Mouse (Mus musculus): Measurements from ENCODE around the gene Kpna7. TPM values are rescaled to one million over a fixed set of nuclear protein-coding genes. Genes with fewer than 3 reads are reported as not detected.
"Not testable (repeated sequence)": the region's sequence is repeated elsewhere in the genome, so short reads cannot be mapped to it uniquely, and the experiment has no call there.

Kpna7 gene
- polyA plus RNA-seq, 1 experiment from 2014 or later = 0.21 TPM

GRCm38 (mm10) chr5:145041628-145042027 lies 42.2 kb downstream of the Kpna7 start:
- peak; percentile 79 for TF ChIP-seq CTCF (IDR thresholded peaks at IDR 0.05)
- no peaks in the 10 kb centered on the region for H3K27me3 ChIP-seq
- ATAC-seq = no peak
- CTCF ChIA-PET = interaction anchor here (1.6 to 1.7 kb wide), 2 partner anchors 17 to 26 kb away, joined by 3 to 6 read pairs; no protein-coding TSS in a partner anchor
- POLR2A ChIA-PET = interaction anchor here (0.8 kb wide), 1 partner anchor 27 kb away, joined by 7 read pairs; no protein-coding TSS in a partner anchor
- in situ Hi-C loops (cut with MboI; ENCODE audit: low pct_unique_long_range_greater_than_20kb) = no loop called here
- no peak for DNase-seq (ENCODE audit: low read depth, low spot score)

- in situ Hi-C loops (cut with MboI; ENCODE audit: low pct_unique_long_range_greater_than_20kb); CTCF ChIA-PET; POLR2A ChIA-PET; DNase-seq (ENCODE audit: low read depth, low spot score); H3K27me3 ChIP-seq; ATAC-seq: not testable (repeated sequence)
Observed at GRCm38 (mm10) chr5:145032391-145032790, 51.4 kb downstream of the Kpna7 start, which contains the start of gene Gm4871. TSS of gene Gm4871 (minus strand) at chr5:145032754.

GRCm38 (mm10) chr5:145030476-145030875 lies 53.4 kb downstream of the Kpna7 start:
- CTCF ChIA-PET; DNase-seq (ENCODE audit: low read depth, low spot score); in situ Hi-C loops (cut with MboI; ENCODE audit: low pct_unique_long_range_greater_than_20kb); POLR2A ChIA-PET; H3K27me3 ChIP-seq; ATAC-seq: not testable (repeated sequence)

- DNase-seq (ENCODE audit: low read depth, low spot score); H3K27me3 ChIP-seq; POLR2A ChIA-PET; CTCF ChIA-PET; ATAC-seq; in situ Hi-C loops (cut with MboI; ENCODE audit: low pct_unique_long_range_greater_than_20kb): not testable (repeated sequence)
Observed at GRCm38 (mm10) chr5:145020712-145021111, 63.1 kb downstream of the Kpna7 start.

- CTCF ChIA-PET; in situ Hi-C loops (cut with MboI; ENCODE audit: low pct_unique_long_range_greater_than_20kb); DNase-seq (ENCODE audit: low read depth, low spot score); H3K27me3 ChIP-seq; POLR2A ChIA-PET: not testable (repeated sequence)
- peak; percentile 94 for ATAC-seq
Observed at GRCm38 (mm10) chr5:145020254-145020653, 63.6 kb downstream of the Kpna7 start.

- ATAC-seq; DNase-seq (ENCODE audit: low read depth, low spot score); in situ Hi-C loops (cut with MboI; ENCODE audit: low pct_unique_long_range_greater_than_20kb); POLR2A ChIA-PET; CTCF ChIA-PET; H3K27me3 ChIP-seq: not testable (repeated sequence)
- peak; percentile 35 for TF ChIP-seq CTCF (IDR thresholded peaks at IDR 0.05)
Observed at GRCm38 (mm10) chr5:145016761-145017160, 67.1 kb downstream of the Kpna7 start.

- ATAC-seq (no peak), DNase-seq (ENCODE audit: low read depth, low spot score) (no peak)
- no peaks in the 10 kb centered on the region for H3K27me3 ChIP-seq
- POLR2A ChIA-PET = no interaction called here
- in situ Hi-C loops (cut with MboI; ENCODE audit: low pct_unique_long_range_greater_than_20kb) = no loop called here
- TF ChIP-seq CTCF (IDR thresholded peaks at IDR 0.05) = no peak
- CTCF ChIA-PET = interaction anchor here (0.7 kb wide), 1 partner anchor 19 kb away, joined by 3 read pairs; no protein-coding TSS in a partner anchor
Observed at GRCm38 (mm10) chr5:145014278-145014677, 69.6 kb downstream of the Kpna7 start.

- TF ChIP-seq CTCF (IDR thresholded peaks at IDR 0.05) = no peak
- ChIA-PET CTCF (interaction anchor here (1.5 kb wide), 1 partner anchor 20 kb away, joined by 4 read pairs; no protein-coding TSS in a partner anchor), POLR2A (interaction anchor here (0.7 kb wide), 1 partner anchor 96 kb away, joined by 9 read pairs; no protein-coding TSS in a partner anchor)
- no peaks in the 10 kb centered on the region for H3K27me3 ChIP-seq
- DNase-seq (ENCODE audit: low read depth, low spot score) (no peak), ATAC-seq (no peak)
- in situ Hi-C loops (cut with MboI; ENCODE audit: low pct_unique_long_range_greater_than_20kb) = loop anchor here (10.0 kb wide), 1 partner anchor 56 kb away; no protein-coding TSS in a partner anchor
Observed at GRCm38 (mm10) chr5:145008878-145009659, 74.8 kb downstream of the Kpna7 start.

GRCm38 (mm10) chr5:145005596-145005995 lies 78.2 kb downstream of the Kpna7 start:
- no peak for TF ChIP-seq CTCF (IDR thresholded peaks at IDR 0.05)
- ChIA-PET CTCF (interaction anchor here (1.1 kb wide), 1 partner anchor 11 kb away, joined by 3 read pairs; no protein-coding TSS in a partner anchor), POLR2A (interaction anchor here (1.3 kb wide), 1 partner anchor 20 kb away, joined by 3 read pairs; no protein-coding TSS in a partner anchor)
- DNase-seq (ENCODE audit: low read depth, low spot score) (peak; percentile 30), ATAC-seq (peak; percentile 38)
- in situ Hi-C loops (cut with MboI; ENCODE audit: low pct_unique_long_range_greater_than_20kb) = loop anchor here (10.0 kb wide), 1 partner anchor 59 kb away; no protein-coding TSS in a partner anchor
- no peaks in the 10 kb centered on the region for H3K27me3 ChIP-seq

GRCm38 (mm10) chr5:145004495-145004894 lies 79.3 kb downstream of the Kpna7 start:
- POLR2A ChIA-PET = no interaction called here
- in situ Hi-C loops (cut with MboI; ENCODE audit: low pct_unique_long_range_greater_than_20kb) = loop anchor here (10.0 kb wide), 1 partner anchor 60 kb away; no protein-coding TSS in a partner anchor
- no peak for ATAC-seq
- CTCF ChIA-PET = no interaction called here
- DNase-seq (ENCODE audit: low read depth, low spot score) = no peak
- H3K27me3 ChIP-seq = no peaks in the 10 kb centered on the region
- TF ChIP-seq CTCF (IDR thresholded peaks at IDR 0.05) = no peak

- ChIA-PET POLR2A (no interaction called here), CTCF (interaction anchor here (1.4 kb wide), 1 partner anchor 15 kb away, joined by 5 read pairs; no protein-coding TSS in a partner anchor)
- TF ChIP-seq CTCF (IDR thresholded peaks at IDR 0.05) = no peak
- DNase-seq (ENCODE audit: low read depth, low spot score) (no peak), ATAC-seq (peak; percentile 44)
- H3K27me3 ChIP-seq = no peaks in the 10 kb centered on the region
- in situ Hi-C loops (cut with MboI; ENCODE audit: low pct_unique_long_range_greater_than_20kb) = loop anchor here (10.0 kb wide), 1 partner anchor 61 kb away; no protein-coding TSS in a partner anchor
Observed at GRCm38 (mm10) chr5:145003362-145003761, 80.5 kb downstream of the Kpna7 start.

All from Patski (cell line).